Mouse (Mus musculus) liver, postnatal 0 days (tissue): ENCODE data around the gene Ubr7.

Source experiments
- CTCF ChIP-seq: sonication (generic); IDR thresholded peaks from 2 replicates; pipeline ENCODE4 v1.5.1; 2016; ENCODE audit warnings: antibody characterized with exemption, low read depth
- EP300 ChIP-seq: IDR thresholded peaks from 2 replicates; pipeline ENCODE4 v1.6.1; 2016; ENCODE audit warnings: antibody characterized with exemption, low read depth, mild to moderate bottlenecking

DNA sequence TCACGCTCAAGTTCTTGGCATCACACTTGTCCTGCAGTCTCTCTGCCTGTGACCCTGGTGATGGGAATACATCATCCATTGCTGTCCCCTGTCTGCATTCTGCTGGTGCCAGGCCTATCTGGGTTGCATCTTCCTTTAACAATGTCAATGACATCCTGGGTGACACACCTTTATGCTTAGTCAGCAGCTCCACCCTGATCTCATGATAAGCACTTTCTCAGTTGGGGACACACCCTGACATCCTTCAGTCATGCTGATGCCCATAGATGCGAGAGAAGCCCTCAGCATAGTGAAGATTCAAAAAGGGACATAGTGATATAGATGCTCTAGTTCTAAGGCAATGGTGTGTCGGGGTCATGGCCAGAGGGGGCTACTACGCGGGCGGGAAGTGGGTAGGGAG is 32.6 kb upstream of the Ubr7 start:
- no peak for TF ChIP-seq CTCF
- no peak for TF ChIP-seq EP300
